8 mouse cellular contexts compared by ENCODE assay signal in genomic region chr15:98635291-98635841, GRCm38 (mm10). TPM values are rescaled to one million over a fixed set of nuclear protein-coding genes. Genes with fewer than 3 reads are reported as not detected.
DNase-seq lines count a peak whose midpoint lies in the region; ATAC-seq and TF ChIP-seq lines count a peak whose summit lies in the region.

No protein-coding gene starts in this region.

- no peak for TF ChIP-seq EP300 in stomach, postnatal 0 days (optimal IDR thresholded peaks at IDR 0.05)

- H3K9ac ChIP-seq in heart, embryonic 14.5 days (ENCODE audit: low read length): peak overlapping the region; percentile 79
- H3K9ac ChIP-seq in forebrain, embryonic 11.5 days (ENCODE audit: low read length): peak overlapping the region; percentile 92
- H3K9ac ChIP-seq in liver, embryonic 12.5 days: peak overlapping the region; percentile 60; the same call in 1 of the 2 replicates
- peak overlapping the region; percentile 79 for H3K9ac ChIP-seq in stomach, postnatal 0 days (ENCODE audit: low read length)

- no peak for DNase-seq in heart, postnatal 25 days (ENCODE audit: low spot score)
- peak; percentile 41 for DNase-seq in MN1 (ENCODE audit: low spot score)
- no peak for DNase-seq in forebrain, embryonic 11.5 days (ENCODE audit: low spot score)
- DNase-seq in stomach, postnatal 0 days (ENCODE audit: low spot score): no peak
- no peak for DNase-seq in urinary bladder, postnatal 36 days (ENCODE audit: low spot score in 2 of 2)
- no peak for DNase-seq in urinary bladder, adult 2 months (ENCODE audit: low spot score)

- no peak overlapping the region for H3K27ac ChIP-seq in heart, embryonic 14.5 days (replicated peaks in 1 of 2; ENCODE audit: control insufficient read depth in 1 of 2, insufficient read depth in 1 of 2, low read depth in 2 of 2, low read length in 2 of 2)
- H3K27ac ChIP-seq in forebrain, embryonic 11.5 days (ENCODE audit: low read depth, low read length): 0 out of 2 replicates have a peak overlapping the region, but pooled peaks have one; percentile 81
- H3K27ac ChIP-seq in liver, embryonic 12.5 days: no peak overlapping the region
- H3K27ac ChIP-seq in stomach, postnatal 0 days (replicated peaks): no peak overlapping the region; the same call in 1 of the 2 replicates

- no peak for ATAC-seq in heart, embryonic 14.5 days (ENCODE audit: insufficient number of reproducible peaks, insufficient read depth, low FRiP score, low read depth)
- no peak for ATAC-seq in forebrain, embryonic 11.5 days (replicated peaks; ENCODE audit: low FRiP score)
- ATAC-seq in liver, embryonic 12.5 days: no peak
- no peak for ATAC-seq in stomach, postnatal 0 days (ENCODE audit: low FRiP score, low TSS enrichment)

- H3K4me1 ChIP-seq in heart, embryonic 14.5 days (ENCODE audit: control insufficient read depth in 2 of 2, insufficient read depth in 2 of 2, low read length in 2 of 2): peaks cover 17 to 31% of the 10 kb centered on the region in 2 experiments
- peaks cover 35% of the 10 kb centered on the region for H3K4me1 ChIP-seq in forebrain, embryonic 11.5 days (replicated peaks; ENCODE audit: control insufficient read depth, insufficient read depth, low read length)
- H3K4me1 ChIP-seq in liver, embryonic 12.5 days: peaks cover 46% of the 10 kb centered on the region
- peaks cover 4% of the 10 kb centered on the region for H3K4me1 ChIP-seq in stomach, postnatal 0 days (replicated peaks; ENCODE audit: control insufficient read depth, insufficient read depth)

- H3K27me3 ChIP-seq in heart, embryonic 14.5 days (ENCODE audit: control insufficient read depth, insufficient read depth, low read length): peaks cover 41% of the 10 kb centered on the region
- peaks cover 44% of the 10 kb centered on the region for H3K27me3 ChIP-seq in forebrain, embryonic 11.5 days (ENCODE audit: control insufficient read depth, insufficient read depth, low read length)
- H3K27me3 ChIP-seq in liver, embryonic 12.5 days (replicated peaks): peaks cover 98% of the 10 kb centered on the region
- H3K27me3 ChIP-seq in stomach, postnatal 0 days (ENCODE audit: control insufficient read depth, insufficient read depth, low read length): no peaks in the 10 kb centered on the region

- no peaks in the 10 kb centered on the region for H3K9me3 ChIP-seq in heart, embryonic 14.5 days (ENCODE audit: control insufficient read depth, low read length)
- H3K9me3 ChIP-seq in forebrain, embryonic 11.5 days (ENCODE audit: control insufficient read depth, low read length): no peaks in the 10 kb centered on the region
- H3K9me3 ChIP-seq in liver, embryonic 12.5 days (replicated peaks): no peaks in the 10 kb centered on the region
- H3K9me3 ChIP-seq in stomach, postnatal 0 days (ENCODE audit: control insufficient read depth, low read length): no peaks in the 10 kb centered on the region

- peak; percentile 6; the same call in 1 of the 2 replicates for TF ChIP-seq CTCF in stomach, postnatal 0 days (IDR thresholded peaks at IDR 0.05; ENCODE audit: low read depth)

- peak overlapping the region; percentile 95 for H3K4me2 ChIP-seq in heart, embryonic 14.5 days (ENCODE audit: low read length)
- H3K4me2 ChIP-seq in forebrain, embryonic 11.5 days (ENCODE audit: low read depth, low read length, severe bottlenecking): peak overlapping the region; percentile 97
- H3K4me2 ChIP-seq in liver, embryonic 12.5 days: peak overlapping the region; percentile 94
- H3K4me2 ChIP-seq in stomach, postnatal 0 days (replicated peaks; ENCODE audit: low read depth): peak overlapping the region; percentile 96

- intact Hi-C loops in heart, postnatal 25 days (cut with DNase I): no loop called here

- WGBS in heart, embryonic 14.5 days: 5% methylated on average over 21 of the region's 21 CpGs
- WGBS in forebrain, embryonic 11.5 days: under 1% methylated on average over 21 of the region's 21 CpGs
- 3% methylated on average over 21 of the region's 21 CpGs for WGBS in liver, embryonic 12.5 days (ENCODE audit: insufficient replicate concordance)
- 12% methylated on average over 21 of the region's 21 CpGs for WGBS in stomach, postnatal 0 days

- peak overlapping the region; percentile 37 to 81 for H3K4me3 ChIP-seq in heart, embryonic 14.5 days (ENCODE audit: control insufficient read depth in 1 of 2, insufficient read depth in 1 of 2, low read depth in 1 of 2, low read length in 2 of 2)
- peak overlapping the region; percentile 83 for H3K4me3 ChIP-seq in forebrain, embryonic 11.5 days (ENCODE audit: low read depth, low read length)
- H3K4me3 ChIP-seq in liver, embryonic 12.5 days: peak overlapping the region; percentile 66
- peak overlapping the region; percentile 81 for H3K4me3 ChIP-seq in stomach, postnatal 0 days (ENCODE audit: low read depth, low read length)

- no peaks in the 10 kb centered on the region for H3K36me3 ChIP-seq in heart, embryonic 14.5 days (ENCODE audit: control insufficient read depth, insufficient read depth, low read length)
- H3K36me3 ChIP-seq in forebrain, embryonic 11.5 days (ENCODE audit: control insufficient read depth, insufficient read depth, low read length): no peaks in the 10 kb centered on the region
- no peaks in the 10 kb centered on the region for H3K36me3 ChIP-seq in liver, embryonic 12.5 days
- H3K36me3 ChIP-seq in stomach, postnatal 0 days (ENCODE audit: control insufficient read depth, insufficient read depth, low read length): no peaks in the 10 kb centered on the region

RNA-seq across cellular contexts. Expression of gene Cacnb3, which starts 4.7 kb away (rescaled TPM):
- polyA plus RNA-seq in heart, embryonic 14.5 days (2014; fragmentation: Nextera tagmentation; extraction: Ambion mirVana): 6.1 and 6.6 TPM in 2 replicates
- 1 to 10 TPM; 4.1 TPM for total RNA-seq in heart, postnatal 25 days (2021)
- 45.3 and 46.9 TPM in 2 replicates for polyA plus RNA-seq in forebrain, embryonic 11.5 days (2014; fragmentation: Nextera tagmentation; extraction: Ambion mirVana)
- polyA plus RNA-seq in liver, embryonic 12.5 days (2016; fragmentation: Nextera tagmentation; extraction: Ambion mirVana): 3.8 and 4.9 TPM in 2 replicates
- 15.1 and 17.6 TPM in 2 replicates for polyA plus RNA-seq in stomach, postnatal 0 days (2015; fragmentation: Nextera tagmentation; extraction: Ambion mirVana)
- 75.2 and 79.8 TPM in 2 replicates for polyA plus RNA-seq in urinary bladder, adult 2 months (2012; rRNA removed)

RNA-seq across cellular contexts. Expression of gene Adcy6, which starts 25.5 kb away (rescaled TPM):
- 35.2 and 43.7 TPM in 2 replicates for polyA plus RNA-seq in heart, embryonic 14.5 days (2014; fragmentation: Nextera tagmentation; extraction: Ambion mirVana)
- 100 to 1,000 TPM; 188 to 238 TPM for total RNA-seq in heart, postnatal 25 days (2021)
- 11.2 and 12.3 TPM in 2 replicates for polyA plus RNA-seq in forebrain, embryonic 11.5 days (2014; fragmentation: Nextera tagmentation; extraction: Ambion mirVana)
- 9.7 and 10.2 TPM in 2 replicates for polyA plus RNA-seq in liver, embryonic 12.5 days (2016; fragmentation: Nextera tagmentation; extraction: Ambion mirVana)
- polyA plus RNA-seq in stomach, postnatal 0 days (2015; fragmentation: Nextera tagmentation; extraction: Ambion mirVana): 9.0 and 9.5 TPM in 2 replicates
- 43.2 and 53.3 TPM in 2 replicates for polyA plus RNA-seq in urinary bladder, adult 2 months (2012; rRNA removed)

RNA-seq across cellular contexts. Expression of gene Ddx23, which starts 27.3 kb away (rescaled TPM):
- 16.9 and 18.2 TPM in 2 replicates for polyA plus RNA-seq in heart, embryonic 14.5 days (2014; fragmentation: Nextera tagmentation; extraction: Ambion mirVana)
- 10 to 100 TPM; 43.5 to 52.8 TPM for total RNA-seq in heart, postnatal 25 days (2021)
- polyA plus RNA-seq in forebrain, embryonic 11.5 days (2014; fragmentation: Nextera tagmentation; extraction: Ambion mirVana): 24.2 and 31.2 TPM in 2 replicates
- 15.9 and 16.2 TPM in 2 replicates for polyA plus RNA-seq in liver, embryonic 12.5 days (2016; fragmentation: Nextera tagmentation; extraction: Ambion mirVana)
- 8.2 and 10.3 TPM in 2 replicates for polyA plus RNA-seq in stomach, postnatal 0 days (2015; fragmentation: Nextera tagmentation; extraction: Ambion mirVana)
- polyA plus RNA-seq in urinary bladder, adult 2 months (2012; rRNA removed): 34.0 and 45.1 TPM in 2 replicates

RNA-seq across cellular contexts. Expression of gene Rnd1, which starts 41.9 kb away (rescaled TPM):
- polyA plus RNA-seq in heart, embryonic 14.5 days (2014; fragmentation: Nextera tagmentation; extraction: Ambion mirVana): 0.61 and 1.3 TPM in 2 replicates
- 1 to 10 TPM; 1.3 to 1.5 TPM for total RNA-seq in heart, postnatal 25 days (2021)
- polyA plus RNA-seq in forebrain, embryonic 11.5 days (2014; fragmentation: Nextera tagmentation; extraction: Ambion mirVana): 1.9 and 2.8 TPM in 2 replicates
- polyA plus RNA-seq in liver, embryonic 12.5 days (2016; fragmentation: Nextera tagmentation; extraction: Ambion mirVana): 0.30 and 0.50 TPM in 2 replicates
- polyA plus RNA-seq in stomach, postnatal 0 days (2015; fragmentation: Nextera tagmentation; extraction: Ambion mirVana): 0.35 and 0.46 TPM in 2 replicates
- 2.1 and 3.0 TPM in 2 replicates for polyA plus RNA-seq in urinary bladder, adult 2 months (2012; rRNA removed)
